Mouse (Mus musculus) thymus, adult 18-20 months (tissue): ENCODE data around the gene Gm7247.
"Not testable (repeated sequence)": the region's sequence is repeated elsewhere in the genome, so short reads cannot be mapped to it uniquely, and the experiment has no call there.

Source experiments
- DNase-seq, 2 experiments: peaks; one replicate each; pipeline ENCODE4 v3.0.0; 2022; ENCODE audit warnings: mixed read lengths in 2 of 2

Gm7247 gene

GRCm38 (mm10) chr14:51361456-51361855 lies at the start of gene Gm7247:
Gene Gm7247 (plus strand): TSS chr14:51361756.
- no peak for DNase-seq

GRCm38 (mm10) chr14:51324001-51324400 lies 37.6 kb upstream of the Gm7247 start:
- DNase-seq: no peak

DNA sequence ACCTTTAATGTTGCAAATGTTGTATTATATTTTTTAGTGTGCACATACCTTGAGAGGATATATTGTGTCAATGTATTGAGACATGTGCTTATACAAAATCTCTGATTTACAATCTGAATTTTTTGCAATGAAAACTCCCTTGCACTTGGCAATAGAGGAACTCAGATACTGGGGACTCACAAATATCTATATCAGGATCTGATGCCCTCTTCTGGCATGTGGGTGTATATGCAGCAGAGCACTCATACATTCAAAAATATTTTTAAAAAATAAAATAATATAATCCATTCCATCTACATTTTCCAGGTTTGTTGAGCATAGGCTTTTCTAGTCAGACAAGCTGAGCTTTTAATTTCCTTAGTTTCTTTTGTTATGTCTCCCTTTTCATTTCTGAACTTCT lies 15.5 kb upstream of the Gm7247 start:
- DNase-seq: no peak

- no peak for DNase-seq
Measured at GRCm38 (mm10) chr14:51358111-51358982, 3.2 kb upstream of the Gm7247 start.

- no peak for DNase-seq
Measured at GRCm38 (mm10) chr14:51382805-51383204, 21.2 kb downstream of the Gm7247 start.

- DNase-seq: no peak
Measured at GRCm38 (mm10) chr14:51384351-51384750, 22.8 kb downstream of the Gm7247 start.

GRCm38 (mm10) chr14:51385741-51386140 lies 24.2 kb downstream of the Gm7247 start:
- DNase-seq: no peak

DNA sequence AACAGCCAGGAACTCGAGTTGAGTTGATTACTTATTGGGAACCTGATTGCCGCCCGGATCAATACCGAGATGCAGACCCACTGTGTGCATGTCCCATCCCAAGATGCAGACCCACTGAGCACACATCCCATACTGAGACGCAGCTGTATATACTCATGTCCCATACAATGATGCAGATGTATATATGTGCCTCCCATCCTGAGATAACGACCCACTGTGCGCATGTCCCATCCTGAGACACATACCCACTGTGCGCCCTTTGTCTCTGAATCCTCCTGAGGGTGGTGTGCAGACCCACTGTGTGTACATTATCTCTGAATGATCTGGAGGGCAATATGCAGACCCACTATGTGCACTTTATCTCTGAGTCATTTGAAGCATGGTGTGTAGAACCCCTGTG lies 26.2 kb downstream of the Gm7247 start:
- no peak for DNase-seq

DNA sequence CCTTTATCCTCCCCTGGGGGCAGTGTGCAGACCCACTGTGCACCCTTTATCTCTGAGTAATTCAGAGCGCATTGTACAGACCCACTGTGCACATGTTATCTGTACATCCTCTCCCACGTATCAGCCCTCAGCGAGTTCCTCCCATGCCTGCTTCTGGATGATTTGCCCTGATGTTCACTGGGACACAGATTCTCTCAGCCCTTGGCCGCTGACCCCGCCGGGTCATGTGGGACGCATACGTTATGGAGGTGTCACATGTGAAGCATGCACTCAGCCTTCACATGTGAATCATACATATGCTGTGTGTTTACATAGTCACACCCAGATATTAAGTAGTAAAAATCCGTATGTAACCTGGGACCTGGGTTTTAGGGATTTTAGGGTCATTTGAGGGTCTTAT lies 26.7 kb downstream of the Gm7247 start:
- DNase-seq: no peak

DNA sequence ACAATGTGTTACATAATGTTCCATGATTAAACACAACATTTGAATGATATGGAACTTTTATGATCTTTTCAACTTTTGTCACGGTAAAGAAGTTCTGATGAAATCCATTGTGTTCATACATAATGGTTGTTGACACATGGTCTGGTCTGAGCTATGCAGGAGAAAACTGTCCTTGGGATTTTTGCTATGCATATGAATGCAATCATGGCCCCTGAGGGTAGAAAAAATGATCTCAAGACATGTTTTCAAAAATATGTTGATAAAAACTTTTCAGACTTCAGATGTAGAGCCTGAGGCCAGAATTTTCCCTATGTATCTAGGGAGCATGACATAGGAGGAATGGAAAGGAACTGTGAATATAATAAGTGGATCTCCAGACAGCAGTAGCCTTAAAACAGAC lies 49.0 kb downstream of the Gm7247 start, which contains the start of gene Vmn2r88:
Gene Vmn2r88 (plus strand): TSS at position 301 of the 400 bp plus-strand sequence.
- no peak for DNase-seq

- DNase-seq: no peak
Measured at GRCm38 (mm10) chr14:51423885-51424284, 62.3 kb downstream of the Gm7247 start.

DNA sequence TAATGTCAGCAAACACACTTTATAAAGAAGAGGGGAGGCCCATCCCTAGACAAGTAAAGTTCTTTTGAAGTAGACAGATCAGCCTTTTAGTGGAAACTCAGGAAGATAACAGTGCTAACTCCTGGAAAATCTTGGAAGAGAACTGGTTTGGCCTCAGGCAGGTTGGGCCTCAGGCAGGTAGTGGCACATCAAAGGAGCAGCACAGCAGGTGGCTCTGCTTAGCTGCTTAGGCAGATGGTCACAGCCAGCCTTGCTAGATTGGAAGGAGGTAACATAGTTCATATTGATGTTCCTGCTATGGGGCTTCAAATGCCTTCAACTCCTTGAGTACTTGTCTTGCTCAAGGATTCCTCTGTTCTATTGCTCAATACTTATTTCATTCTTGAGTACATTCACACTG lies 68.6 kb downstream of the Gm7247 start:
- DNase-seq: not testable (repeated sequence)

DNA sequence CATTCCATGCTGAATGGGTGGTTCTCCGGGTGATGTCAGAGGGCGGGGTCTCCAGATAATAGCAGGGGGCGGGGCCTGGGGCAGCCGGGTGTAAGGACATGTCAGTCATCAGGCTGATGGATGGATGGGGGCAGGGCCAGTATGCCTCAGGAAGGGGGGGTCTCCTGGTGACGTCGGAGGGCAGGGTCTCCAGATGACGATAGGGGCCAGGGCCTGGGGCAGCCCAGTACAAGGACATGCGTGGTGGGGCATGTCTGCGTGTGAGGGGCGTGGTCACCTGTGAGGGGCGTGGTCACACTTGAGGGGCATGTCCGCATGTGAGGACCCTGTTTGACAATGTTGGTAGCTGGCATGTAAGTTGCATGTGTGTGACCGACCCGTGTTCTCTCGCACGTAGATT lies 73.0 kb downstream of the Gm7247 start:
- no peak for DNase-seq

- no peak for DNase-seq
Measured at GRCm38 (mm10) chr14:51435020-51435419, 73.5 kb downstream of the Gm7247 start.

GRCm38 (mm10) chr14:51438955-51439354 lies 77.4 kb downstream of the Gm7247 start:
- no peak for DNase-seq

GRCm38 (mm10) chr14:51451557-51451956 lies 90.0 kb downstream of the Gm7247 start, which contains the start of gene Vmn2r89:
Gene Vmn2r89 (plus strand): TSS chr14:51451857.
- DNase-seq: not testable (repeated sequence)

- DNase-seq: not testable (repeated sequence)
Measured at GRCm38 (mm10) chr14:51480278-51480677, 118.7 kb downstream of the Gm7247 start.

DNA sequence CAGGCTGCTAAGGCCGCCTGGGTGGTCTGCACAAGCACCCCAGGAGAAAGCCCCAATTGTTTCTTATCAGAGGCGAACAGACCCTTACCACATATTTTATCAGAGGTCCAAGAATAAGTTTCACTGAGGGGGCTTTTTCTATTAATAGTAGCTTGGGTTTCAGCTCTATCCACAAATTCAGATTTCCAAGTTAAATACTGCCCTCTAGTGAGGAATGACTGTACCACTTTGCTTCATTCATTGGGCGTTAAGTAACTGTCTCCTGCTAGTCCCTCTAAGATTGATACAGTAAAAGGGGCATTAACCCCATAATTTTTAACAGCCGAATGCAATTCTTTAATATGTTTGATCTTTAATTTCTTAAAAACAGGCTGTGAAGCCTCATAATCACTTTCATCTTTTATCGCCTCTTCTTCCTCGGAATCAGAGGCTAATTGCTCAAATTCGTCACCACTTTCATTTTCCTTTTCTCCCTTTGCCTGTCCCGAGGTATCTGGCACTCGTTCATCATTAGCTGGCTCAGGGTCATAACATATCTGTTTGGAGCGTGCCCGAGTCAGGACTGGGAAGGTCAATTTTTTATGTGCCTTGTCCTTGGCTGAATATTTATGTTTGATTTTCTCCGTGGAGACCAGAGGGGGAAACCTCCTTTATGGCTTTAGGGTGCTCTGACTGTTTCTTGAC lies 119.9 kb downstream of the Gm7247 start:
- not testable (repeated sequence) for DNase-seq

GRCm38 (mm10) chr14:51482051-51482715 lies 120.6 kb downstream of the Gm7247 start:
- no peak for DNase-seq

DNA sequence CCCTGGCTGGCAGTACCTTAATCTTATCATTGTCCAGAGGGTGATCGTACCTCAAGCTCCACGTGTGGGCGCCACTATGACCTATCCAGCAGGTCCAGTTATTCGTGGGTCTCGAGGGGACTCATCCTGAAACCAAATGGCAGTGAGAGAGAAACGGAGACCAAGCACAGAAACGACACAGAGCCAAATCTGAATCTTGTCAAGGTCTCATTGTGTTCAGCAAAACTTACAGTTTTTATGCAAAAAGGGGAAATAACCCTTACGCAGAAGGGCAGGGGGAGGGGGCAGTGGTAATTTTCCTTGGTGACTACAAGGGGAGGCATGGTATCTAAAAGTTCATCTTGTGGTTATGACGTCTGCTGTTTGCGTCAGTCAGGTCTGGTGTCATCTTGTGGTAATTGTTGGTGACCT lies 121.4 kb downstream of the Gm7247 start:
- DNase-seq: not testable (repeated sequence)

- DNase-seq: no peak
Measured at GRCm38 (mm10) chr14:51483671-51484070, 122.1 kb downstream of the Gm7247 start.

GRCm38 (mm10) chr14:51486111-51486510 lies 124.6 kb downstream of the Gm7247 start:
- DNase-seq: no peak

DNA sequence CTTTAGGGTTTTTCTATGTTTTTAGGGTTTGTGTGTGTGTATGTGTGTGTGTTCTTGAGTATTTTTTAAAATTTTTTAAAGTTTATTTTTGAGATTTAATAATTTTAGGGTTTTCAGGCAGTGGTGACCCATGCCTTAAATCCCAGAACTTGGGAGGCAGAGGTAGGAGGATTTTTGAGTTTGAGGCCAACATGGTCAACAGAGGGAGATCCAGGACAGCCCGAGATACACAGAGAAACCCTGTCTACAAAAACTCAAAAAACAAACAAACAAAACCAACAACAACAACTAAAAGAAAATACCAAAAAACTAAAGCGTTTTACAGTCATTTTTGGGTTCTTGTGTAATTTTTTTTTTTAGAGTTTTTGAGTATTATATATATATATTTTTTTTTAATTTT lies 134.2 kb downstream of the Gm7247 start:
- DNase-seq: no peak
